Mouse (Mus musculus) C3H10T1/2 (cell line): ENCODE results near the gene Clcn5. TPM values are rescaled to one million over a fixed set of nuclear protein-coding genes. Genes with fewer than 3 reads are reported as not detected.

ENCODE experiments used
- polyA plus RNA-seq, 2 experiments: library from polyadenylated mRNA; unstranded; fragments of >200 nt; fragmentation: generic; extraction: Trizol; gene quantifications; one replicate each; pipeline ENCODE4 v1.2.1; 2012; ENCODE audit warnings: missing spikeins in 2 of 2

The Clcn5 gene
- polyA plus RNA-seq, result 1 to 10 TPM in 1 of 2 experiments, under 1 TPM in 1; 0.42 to 1.4 TPM

DNA sequence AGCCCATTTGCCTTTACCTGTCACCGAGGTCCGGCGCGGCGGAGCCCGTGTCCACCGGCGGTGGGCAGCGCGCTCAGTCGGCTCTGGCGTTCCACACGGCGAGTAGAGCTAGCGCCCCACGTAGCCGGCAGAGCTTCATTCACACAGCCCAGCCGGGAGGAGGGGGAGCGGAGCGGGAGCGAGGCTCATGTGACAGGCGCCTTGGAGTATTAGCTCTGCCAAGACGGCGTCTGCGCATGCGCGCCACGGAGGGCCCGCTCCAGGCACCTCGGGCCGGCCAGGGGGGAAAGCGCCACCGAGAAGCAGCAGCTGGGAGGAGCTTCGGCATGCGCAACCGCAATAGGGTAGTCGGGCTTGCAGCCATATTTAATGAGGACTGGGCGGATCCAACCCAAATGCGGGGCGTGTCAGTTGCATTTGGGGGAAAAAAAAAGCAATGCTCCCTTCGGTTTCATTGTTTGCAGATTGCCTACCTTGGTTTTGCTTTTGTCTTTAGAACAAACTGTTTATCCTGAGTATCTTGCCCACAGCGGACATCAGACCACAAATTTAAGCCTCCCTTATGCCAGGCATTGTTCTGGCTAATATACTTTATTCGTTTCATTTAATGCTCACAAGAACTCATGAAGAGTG is at the start of gene Clcn5:
Clcn5 (minus strand) TSS at position 270 of the 633 bp plus-strand sequence.

Other genes with a start within 250 kb of the Clcn5 start
- 1 to 10 TPM in 1 of 2 experiments, under 1 TPM in 1; 0.20 to 2.1 TPM for gene Usp27x, start 56.5 kb upstream of the Clcn5 start, polyA plus RNA-seq